Mouse (Mus musculus) liver, postnatal 0 days (tissue): ENCODE measurements around the gene Cxcl12. TPM values are rescaled to one million over a fixed set of nuclear protein-coding genes. Genes with fewer than 3 reads are reported as not detected.

ENCODE experiments used
- ATAC-seq: fragments of 200-750 bp; cut with Nextera tagmentation; 2 replicates; pipeline ENCODE4 v1.8.0; 2017; ENCODE audit warnings: mild to moderate bottlenecking, moderate library complexity
- DNase-seq: peaks from one replicate; pipeline ENCODE4 v3.0.0-alpha.2; 2016
- H3K27ac ChIP-seq: fragments of 300-500 bp; sonication (generic); 2 replicates; pipeline ENCODE4 v1.5.1; 2014; ENCODE audit warnings: antibody characterized with exemption, moderate library complexity, mild to moderate bottlenecking, low read depth
- H3K27me3 ChIP-seq: fragments of 300-500 bp; sonication (generic); 2 replicates; pipeline ENCODE4 v1.6.1; 2014; ENCODE audit warnings: low read length, control low read depth, mixed read lengths; ENCODE audit not compliant: insufficient read depth
- H3K36me3 ChIP-seq: fragments of 300-500 bp; sonication (generic); replicated peaks from 2 replicates; pipeline ENCODE4 v1.6.1; 2014; ENCODE audit warnings: mild to moderate bottlenecking, control low read depth, low read length, moderate library complexity, mixed read lengths; ENCODE audit not compliant: insufficient read depth
- H3K4me1 ChIP-seq: fragments of 300-500 bp; sonication (generic); 2 replicates; pipeline ENCODE4 v1.6.1; 2014; ENCODE audit warnings: antibody characterized with exemption, mild to moderate bottlenecking, control low read depth; ENCODE audit not compliant: insufficient read depth
- H3K4me2 ChIP-seq: fragments of 300-500 bp; sonication (generic); 2 replicates; pipeline ENCODE4 v1.6.1; 2014; ENCODE audit warnings: low read depth, mild to moderate bottlenecking, low read length, moderate library complexity, mixed read lengths
- H3K4me3 ChIP-seq: fragments of 300-500 bp; sonication (generic); 2 replicates; pipeline ENCODE4 v1.5.1; 2014; ENCODE audit warnings: low read depth, low read length
- H3K9ac ChIP-seq: fragments of 300-500 bp; sonication (generic); replicated peaks from 2 replicates; pipeline ENCODE4 v1.6.1; 2014; ENCODE audit warnings: mild to moderate bottlenecking, moderate library complexity
- H3K9me3 ChIP-seq: fragments of 300-500 bp; sonication (generic); 2 replicates; pipeline ENCODE4 v1.6.1; 2016; ENCODE audit warnings: mild to moderate bottlenecking, control low read depth, low read length, mixed read lengths
- CTCF ChIP-seq: sonication (generic); IDR thresholded peaks from 2 replicates; pipeline ENCODE4 v1.5.1; 2016; ENCODE audit warnings: antibody characterized with exemption, low read depth
- EP300 ChIP-seq: IDR thresholded peaks from 2 replicates; pipeline ENCODE4 v1.6.1; 2016; ENCODE audit warnings: antibody characterized with exemption, low read depth, mild to moderate bottlenecking
- WGBS: fragments of 180-500 bp; shearing (Covaris S2); extraction: QIAGEN DNeasy Blood & Tissue Kit; methylation state at CpG from one replicate; pipeline ENCODE4 v1.1.7; 2014; ENCODE audit not compliant: insufficient replicate concordance; 5-methylcytosine and 5-hydroxymethylcytosine counted together
- polyA plus RNA-seq: library from polyadenylated mRNA; unstranded; fragments of >200 nt; fragmentation: Nextera tagmentation; extraction: Ambion mirVana; gene quantifications from 2 replicates; pipeline ENCODE4 v1.2.1, GENCODE M21; 2015

Cxcl12 gene
- polyA plus RNA-seq, 1 experiment from 2014 or later, result 124 TPM

- ATAC-seq (no peak), DNase-seq (no peak)
- H3K27ac ChIP-seq, result no peak overlapping the region
- H3K9ac ChIP-seq, result no peak overlapping the region
- WGBS, result 69% methylated on average over 4 of the region's 4 CpGs
- H3K4me1 ChIP-seq, result no peaks in the 10 kb centered on the region
- no peak for TF ChIP-seq CTCF
- TF ChIP-seq EP300, result no peak
- no peaks in the 10 kb centered on the region for H3K36me3 ChIP-seq
- H3K4me2 ChIP-seq, result no peak overlapping the region
- no peaks in the 10 kb centered on the region for H3K27me3 ChIP-seq
- H3K9me3 ChIP-seq, result no peaks in the 10 kb centered on the region
- no peak overlapping the region for H3K4me3 ChIP-seq
Measured at GRCm38 (mm10) chr6:117185381-117185780, 17.0 kb downstream of the Cxcl12 start.

GRCm38 (mm10) chr6:117190453-117190852 lies 22.1 kb downstream of the Cxcl12 start:
- H3K9ac ChIP-seq, result no peak overlapping the region
- no peak overlapping the region for H3K27ac ChIP-seq
- H3K36me3 ChIP-seq, result no peaks in the 10 kb centered on the region
- no peak for ATAC-seq
- WGBS, result 85% methylated on average over 3 of the region's 3 CpGs
- H3K4me3 ChIP-seq, result no peak overlapping the region
- no peaks in the 10 kb centered on the region for H3K27me3 ChIP-seq
- H3K4me2 ChIP-seq, result no peak overlapping the region
- no peaks in the 10 kb centered on the region for H3K4me1 ChIP-seq
- no peak for DNase-seq
- TF ChIP-seq EP300, result no peak
- TF ChIP-seq CTCF, result no peak
- no peaks in the 10 kb centered on the region for H3K9me3 ChIP-seq

- Histone ChIP-seq H3K4me2 (no peak overlapping the region), H3K9ac (no peak overlapping the region), H3K36me3 (no peaks in the 10 kb centered on the region), H3K4me3 (no peak overlapping the region), H3K27me3 (no peaks in the 10 kb centered on the region), H3K9me3 (no peaks in the 10 kb centered on the region), H3K4me1 (no peaks in the 10 kb centered on the region), H3K27ac (no peak overlapping the region)
- ATAC-seq (no peak), DNase-seq (no peak)
- TF ChIP-seq CTCF, result no peak
- TF ChIP-seq EP300, result no peak
- 85% methylated on average over 6 of the region's 6 CpGs for whole genome bisulfite sequencing
Measured at GRCm38 (mm10) chr6:117191741-117192140, 23.4 kb downstream of the Cxcl12 start.

GRCm38 (mm10) chr6:117192678-117193077 lies 24.3 kb downstream of the Cxcl12 start:
- no peak for DNase-seq
- Histone ChIP-seq H3K4me3 (no peak overlapping the region), H3K27ac (no peak overlapping the region), H3K27me3 (no peaks in the 10 kb centered on the region), H3K9me3 (no peaks in the 10 kb centered on the region), H3K9ac (no peak overlapping the region), H3K4me1 (no peaks in the 10 kb centered on the region), H3K36me3 (no peaks in the 10 kb centered on the region), H3K4me2 (no peak overlapping the region)
- no peak for ATAC-seq
- 76% methylated on average over 7 of the region's 7 CpGs for WGBS
- TF ChIP-seq EP300 (no peak), CTCF (no peak)

GRCm38 (mm10) chr6:117195270-117195669 lies 26.9 kb downstream of the Cxcl12 start:
- no peaks in the 10 kb centered on the region for H3K9me3 ChIP-seq
- no peaks in the 10 kb centered on the region for H3K4me1 ChIP-seq
- no peak overlapping the region for H3K9ac ChIP-seq
- H3K4me3 ChIP-seq, result no peak overlapping the region
- ATAC-seq, result no peak
- no peaks in the 10 kb centered on the region for H3K36me3 ChIP-seq
- H3K27ac ChIP-seq, result no peak overlapping the region
- WGBS, result 79% methylated on average over 3 of the region's 3 CpGs
- TF ChIP-seq CTCF, result no peak
- no peak for TF ChIP-seq EP300
- no peak overlapping the region for H3K4me2 ChIP-seq
- no peaks in the 10 kb centered on the region for H3K27me3 ChIP-seq
- no peak for DNase-seq

GRCm38 (mm10) chr6:117198871-117199270 lies 30.5 kb downstream of the Cxcl12 start:
- DNase-seq, result no peak
- 63% methylated on average over 4 of the region's 4 CpGs for WGBS
- TF ChIP-seq CTCF (no peak), EP300 (no peak)

GRCm38 (mm10) chr6:117199718-117200117 lies 31.4 kb downstream of the Cxcl12 start:
- 14% methylated on average over 2 of the region's 2 CpGs for WGBS
- Histone ChIP-seq H3K27me3 (no peaks in the 10 kb centered on the region), H3K4me3 (no peak overlapping the region), H3K4me1 (no peaks in the 10 kb centered on the region; the same call in 1 of the 2 replicates), H3K36me3 (no peaks in the 10 kb centered on the region), H3K9me3 (no peaks in the 10 kb centered on the region), H3K27ac (no peak overlapping the region), H3K4me2 (no peak overlapping the region), H3K9ac (no peak overlapping the region)
- ATAC-seq (no peak), DNase-seq (no peak)
- TF ChIP-seq EP300 (no peak), CTCF (no peak)

More at GRCm38 (mm10) chr6:117198871-117199270, 30.5 kb downstream of the Cxcl12 start:
- no peak overlapping the region for H3K4me2 ChIP-seq
- H3K4me3 ChIP-seq, result no peak overlapping the region
- H3K4me1 ChIP-seq, result no peaks in the 10 kb centered on the region; the same call in 1 of the 2 replicates
- no peak overlapping the region for H3K9ac ChIP-seq
- H3K9me3 ChIP-seq, result no peaks in the 10 kb centered on the region
- no peaks in the 10 kb centered on the region for H3K36me3 ChIP-seq
- no peak overlapping the region for H3K27ac ChIP-seq
- no peak for ATAC-seq
- no peaks in the 10 kb centered on the region for H3K27me3 ChIP-seq
